Mouse (Mus musculus) mature B cell (primary cell): Measurements from ENCODE around the gene Casp7.
"Not testable (repeated sequence)": the region's sequence is repeated elsewhere in the genome, so short reads cannot be mapped to it uniquely, and the experiment has no call there.

Source experiments
- in situ Hi-C: fragments of 300-500 bp; cut with MboI; formaldehyde crosslinking; loops from 2 replicates; pipeline ENCODE4 v1.14.3; 2019

Gene Casp7

DNA sequence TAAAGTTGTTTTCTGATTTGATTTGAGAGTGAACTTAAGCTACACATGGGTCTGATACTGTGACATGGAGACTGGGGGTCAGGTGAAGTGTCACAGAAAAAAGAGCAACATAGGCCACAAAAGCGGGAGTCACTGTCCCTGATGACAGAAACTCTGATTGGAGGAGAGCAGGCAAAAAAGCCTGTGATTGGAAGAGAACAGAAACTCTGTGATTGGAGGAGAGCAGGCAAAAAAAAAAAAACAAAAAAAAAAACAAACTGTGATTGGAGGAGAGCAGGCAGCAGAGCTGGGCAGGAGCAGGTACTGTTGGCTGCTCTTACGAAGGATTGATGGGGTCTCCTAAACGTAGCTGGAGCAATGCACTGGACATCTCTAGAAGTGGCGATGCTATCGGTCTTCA, 11.4 kb upstream of the Casp7 start:
- in situ Hi-C loops, result no loop called here

- in situ Hi-C loops, result no loop called here
Measured at GRCm38 (mm10) chr19:56386095-56386494, 10.8 kb upstream of the Casp7 start.

GRCm38 (mm10) chr19:56387726-56388302, 9.1 kb upstream of the Casp7 start:
- in situ Hi-C loops, result no loop called here

DNA sequence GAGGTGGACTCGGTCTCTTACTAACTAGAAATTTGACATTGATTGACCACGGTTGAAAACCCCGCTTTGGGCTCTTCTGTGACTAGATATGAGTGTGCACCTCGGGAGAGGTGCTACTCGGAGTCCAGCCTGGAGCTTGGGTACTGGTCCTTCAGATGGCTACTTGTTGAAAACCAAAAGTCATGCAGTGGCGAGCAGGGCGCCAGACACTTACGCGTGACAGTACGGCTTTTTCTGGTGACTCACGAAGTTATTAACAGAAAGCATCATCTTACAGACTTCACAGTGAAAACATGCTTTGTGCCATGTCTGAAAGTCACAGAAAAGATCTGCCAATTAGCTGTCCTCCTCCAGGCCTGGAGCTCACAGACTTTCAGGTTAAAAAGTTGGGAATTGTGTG, 7.8 kb upstream of the Casp7 start:
- in situ Hi-C loops, result no loop called here

GRCm38 (mm10) chr19:56389879-56390278, 7.0 kb upstream of the Casp7 start, which contains the start of gene Nrap:
Gene Nrap, minus strand, starts transcription at chr19:56390037.
- in situ Hi-C loops, result no loop called here

DNA sequence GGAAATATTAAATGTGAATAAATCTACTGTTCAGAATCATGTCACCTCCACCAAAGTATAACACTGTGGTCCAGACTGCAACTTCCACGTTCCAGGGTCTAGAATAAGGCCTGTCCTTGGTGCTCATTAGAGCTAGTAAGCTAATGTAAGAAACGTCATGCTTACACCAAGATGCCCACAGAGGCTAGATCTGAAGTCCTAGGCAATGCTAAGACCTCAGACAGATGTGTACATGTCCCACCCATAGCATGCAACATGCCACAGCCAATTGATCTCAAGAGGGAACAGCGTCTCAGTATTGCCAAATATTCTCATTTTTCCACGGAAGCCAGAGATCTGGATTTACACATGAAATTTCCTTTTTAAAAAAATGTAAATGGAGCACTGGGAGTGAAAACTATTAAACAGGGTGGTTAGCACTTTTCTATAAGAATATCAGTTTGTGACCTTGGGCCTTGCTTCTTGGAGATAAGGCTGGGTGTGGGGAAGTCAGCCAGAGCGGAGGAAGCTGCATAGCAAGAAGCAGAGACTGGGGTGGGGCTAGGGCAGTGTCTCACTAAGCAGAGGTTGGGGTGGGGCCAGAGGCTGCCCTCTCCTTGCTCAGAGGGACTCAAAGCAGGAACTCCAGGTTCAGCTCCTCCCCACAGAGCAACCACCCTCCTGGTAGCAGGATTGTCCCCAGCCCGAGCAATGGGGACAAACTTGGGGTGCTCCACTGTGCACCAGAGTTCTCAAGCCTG, 5.5 kb upstream of the Casp7 start:
- in situ Hi-C loops, result no loop called here

DNA sequence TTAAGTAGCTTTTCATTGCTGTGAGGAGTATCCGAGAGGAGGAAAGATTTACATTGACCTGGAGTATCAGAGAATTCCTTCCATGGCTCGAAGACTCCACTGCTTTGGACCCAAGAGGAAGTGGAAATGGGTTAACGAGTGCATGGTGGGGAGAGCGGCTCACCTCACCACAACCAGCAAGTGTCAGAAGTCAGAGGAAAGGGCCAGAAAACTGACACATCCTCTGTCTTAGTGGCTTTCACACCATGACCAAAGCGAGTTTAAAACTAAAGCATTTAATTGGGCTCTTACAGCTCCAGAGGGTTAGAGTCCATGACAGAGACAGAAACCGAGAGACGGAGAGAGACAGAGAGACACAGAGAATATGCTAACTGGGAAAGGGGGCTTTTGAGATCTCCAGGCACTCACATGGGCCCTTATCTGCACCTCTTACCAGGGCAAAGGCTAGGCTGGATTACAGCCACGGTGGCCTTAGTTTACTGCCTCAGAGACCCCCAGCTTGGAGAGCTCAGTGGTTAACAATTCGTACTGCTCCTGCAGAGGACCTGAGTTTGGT, 3.5 kb upstream of the Casp7 start:
- in situ Hi-C loops, result no loop called here

DNA sequence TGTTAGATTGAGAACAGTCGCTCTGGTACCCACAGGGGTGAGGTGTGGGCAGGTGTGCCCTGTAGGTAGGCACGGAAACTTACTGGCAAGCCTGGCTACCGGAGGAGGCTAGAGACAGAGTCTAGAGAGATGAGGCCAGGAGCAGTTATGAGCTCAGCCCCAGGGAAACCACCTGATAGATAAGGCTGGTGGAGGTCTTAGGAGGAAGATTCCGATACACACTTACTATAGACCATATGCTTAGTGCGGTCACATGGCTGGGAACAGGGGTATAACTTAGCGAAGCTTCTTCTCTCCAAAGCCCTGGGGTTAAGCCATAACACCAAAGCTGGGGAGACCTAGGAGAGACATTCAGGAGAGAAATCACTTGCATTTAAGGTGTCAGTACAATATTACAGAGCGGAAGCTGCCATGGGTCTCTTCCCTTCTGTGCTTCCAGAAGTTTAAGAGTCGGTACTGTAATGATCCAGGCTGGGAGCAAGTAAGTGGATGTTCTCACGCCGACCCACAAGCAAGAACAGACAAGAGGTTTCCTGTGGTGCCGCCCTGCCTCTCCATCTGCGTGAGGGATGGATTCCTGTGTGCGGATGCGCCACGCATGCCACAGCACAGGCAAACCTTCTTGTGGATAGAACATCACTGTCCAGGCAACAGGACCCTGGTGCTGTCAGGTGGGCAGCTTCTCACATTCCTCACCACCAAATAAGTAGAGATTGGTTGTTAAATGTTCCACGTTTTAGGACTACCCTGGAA, 1.6 kb upstream of the Casp7 start:
- in situ Hi-C loops, result no loop called here

DNA sequence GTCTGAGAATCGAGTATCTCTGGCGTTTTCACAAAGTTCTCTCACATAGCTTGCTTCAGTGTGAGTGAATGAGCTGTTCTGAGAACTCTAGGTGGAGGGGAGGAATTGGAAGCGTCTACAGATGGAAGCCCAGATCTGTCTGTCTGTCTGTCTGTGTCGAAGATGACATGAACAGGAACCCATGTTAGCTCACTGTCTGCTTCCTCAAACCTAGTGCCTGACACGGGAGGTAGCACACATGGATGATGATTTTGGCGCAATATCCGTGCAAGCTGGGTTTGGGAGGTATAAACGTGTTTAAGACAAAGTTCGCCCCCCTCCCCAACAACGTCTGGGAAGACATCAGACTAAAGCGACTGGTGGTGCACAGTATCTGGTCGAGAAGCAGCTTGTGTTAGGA, 702 bp upstream of the Casp7 start:
- in situ Hi-C loops, result no loop called here

- in situ Hi-C loops, result no loop called here
Measured at GRCm38 (mm10) chr19:56397663-56398527, 966 bp downstream of the Casp7 start.

GRCm38 (mm10) chr19:56398528-56398795, 1.5 kb downstream of the Casp7 start:
- in situ Hi-C loops, result no loop called here

DNA sequence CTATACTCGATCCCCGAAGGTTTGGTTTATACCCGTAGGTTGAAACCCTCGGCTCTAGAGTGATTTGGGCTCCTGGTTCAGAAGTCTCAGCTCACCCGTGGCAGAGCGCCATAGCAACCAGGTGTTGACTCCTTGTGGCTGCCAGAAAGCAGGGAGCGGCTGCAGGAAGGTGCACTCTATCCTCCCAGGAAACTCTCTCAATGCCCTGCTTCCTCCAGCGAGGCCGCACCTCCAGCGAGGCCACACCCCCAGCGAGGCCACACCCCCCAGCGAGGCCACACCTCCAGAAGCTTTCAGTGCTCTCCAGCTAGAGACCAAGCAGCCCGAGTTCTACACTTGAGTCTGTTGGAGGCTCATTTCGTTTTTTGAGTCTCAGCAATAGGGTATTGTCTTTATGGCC, 3.3 kb downstream of the Casp7 start:
- in situ Hi-C loops, result no loop called here

DNA sequence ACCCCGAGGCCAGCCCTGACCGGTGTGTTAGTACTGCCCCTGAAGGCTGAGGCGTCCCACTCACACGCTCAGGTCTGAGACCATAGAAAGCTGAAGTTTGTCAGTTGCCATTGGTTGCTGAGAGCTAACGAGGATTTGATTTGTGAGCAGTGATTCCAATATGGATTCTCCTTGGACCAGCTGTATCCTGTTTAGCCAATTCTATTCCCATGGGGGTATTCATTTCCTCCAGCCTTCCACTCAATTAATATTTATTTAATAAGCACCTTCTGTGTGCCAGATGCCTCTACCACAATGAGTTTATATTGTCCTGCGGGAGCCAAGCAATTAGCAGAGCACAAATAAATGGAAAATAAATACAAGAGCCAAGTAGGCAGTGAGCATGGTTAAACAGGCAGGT, 4.9 kb downstream of the Casp7 start:
- in situ Hi-C loops, result no loop called here

DNA sequence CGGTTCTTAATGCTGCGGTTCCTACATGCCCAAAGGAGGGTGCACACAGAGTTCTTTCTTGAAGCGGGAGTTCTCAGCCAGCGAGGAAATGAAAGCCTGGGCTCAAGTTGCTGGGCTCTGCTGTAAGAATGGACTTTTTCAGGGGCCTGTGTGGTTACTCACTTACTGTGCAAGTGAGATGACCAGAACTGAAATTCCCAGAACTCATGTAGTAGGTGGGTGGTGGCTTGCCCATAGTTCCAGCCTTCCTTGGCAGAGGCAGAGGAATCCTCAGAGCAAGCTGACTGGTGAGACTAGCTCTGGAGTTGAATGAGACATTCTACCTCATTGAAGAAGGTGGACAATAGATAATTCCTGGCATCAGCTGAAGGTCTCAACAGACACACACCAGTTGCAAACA, 8.9 kb downstream of the Casp7 start:
- in situ Hi-C loops, result no loop called here

DNA sequence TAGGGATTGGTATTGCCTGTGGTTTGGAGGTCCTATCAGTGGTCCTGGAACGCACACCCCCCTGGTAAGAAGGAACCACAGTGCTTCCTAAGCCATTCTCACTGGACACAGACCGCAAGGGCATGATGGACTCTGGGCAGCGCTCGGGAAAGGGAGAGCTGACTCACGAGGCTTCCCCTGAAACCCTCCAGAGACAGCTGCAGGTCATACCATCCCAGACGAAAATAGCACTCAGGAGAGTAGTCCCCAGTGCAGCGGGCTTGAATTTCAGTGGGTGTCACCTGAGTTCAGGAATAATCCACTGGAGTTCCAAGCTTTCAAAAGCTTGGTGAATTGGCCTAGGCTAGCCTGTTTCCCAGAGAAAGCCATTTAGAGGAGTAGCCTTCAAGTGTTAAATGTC, 9.7 kb downstream of the Casp7 start:
- in situ Hi-C loops, result no loop called here

DNA sequence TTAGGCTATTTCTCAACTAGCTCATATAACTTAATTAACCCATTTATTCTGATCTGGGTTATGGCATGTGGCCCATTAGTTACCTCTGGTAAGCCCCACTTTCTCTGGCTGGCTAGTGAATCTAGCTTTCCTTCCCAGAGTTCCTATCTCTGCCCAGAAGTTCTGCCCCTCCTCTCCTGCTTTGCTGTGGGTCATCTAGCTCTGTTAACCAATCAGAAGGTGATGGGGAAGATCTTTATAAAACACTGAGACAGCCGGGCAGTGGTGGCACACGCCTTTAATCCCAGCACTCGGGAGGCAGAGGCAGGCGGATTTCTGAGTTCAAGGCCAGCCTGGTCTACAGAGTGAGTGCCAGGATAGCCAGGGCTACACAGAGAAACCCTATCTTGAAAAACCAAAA, 13.0 kb downstream of the Casp7 start:
- in situ Hi-C loops, result not testable (repeated sequence)

- in situ Hi-C loops, result no loop called here
Measured at GRCm38 (mm10) chr19:56418404-56418803, 21.5 kb downstream of the Casp7 start.

DNA sequence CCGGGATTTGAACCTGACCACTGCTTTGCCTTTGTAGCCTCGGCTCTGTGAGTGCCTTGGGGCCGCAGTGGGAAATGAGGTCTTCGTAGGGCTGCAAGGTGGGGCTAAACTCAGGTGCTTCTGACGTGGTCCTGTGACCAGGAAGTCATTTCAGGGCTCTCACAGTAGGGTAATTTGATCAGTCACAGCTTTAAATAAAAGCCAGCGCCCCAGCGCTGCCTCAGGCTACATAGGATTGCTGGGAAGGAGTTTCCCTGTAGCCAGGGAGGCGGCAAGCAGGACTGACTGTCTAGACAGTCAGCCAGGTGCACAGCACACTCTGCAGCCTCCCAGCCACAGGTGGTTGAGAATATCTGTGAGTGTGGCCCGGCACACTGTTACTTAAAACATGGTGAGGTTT, 22.5 kb downstream of the Casp7 start:
- in situ Hi-C loops, result no loop called here

GRCm38 (mm10) chr19:56420345-56420744, 23.4 kb downstream of the Casp7 start:
- in situ Hi-C loops, result no loop called here

GRCm38 (mm10) chr19:56422476-56423338, 25.8 kb downstream of the Casp7 start:
- in situ Hi-C loops, result no loop called here

DNA sequence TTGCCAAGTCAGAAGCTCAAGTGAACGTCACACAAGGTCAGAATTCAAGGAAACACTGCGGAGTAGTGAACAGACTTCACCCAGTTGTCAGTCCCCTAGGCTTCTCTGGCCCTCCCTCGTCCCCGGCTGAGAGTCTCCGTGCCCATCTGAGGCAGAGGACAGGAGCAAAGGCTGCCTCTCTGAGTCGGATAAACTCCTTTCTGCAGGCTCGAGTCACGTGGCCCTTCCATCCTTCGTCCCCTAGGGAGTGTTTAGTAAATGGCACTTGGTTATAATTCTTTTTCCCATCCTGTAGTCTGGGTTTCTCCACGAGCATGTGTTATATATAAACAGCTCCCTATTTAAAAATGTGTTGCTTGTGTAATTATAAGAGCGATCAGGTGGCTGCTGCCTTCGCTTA, 26.4 kb downstream of the Casp7 start:
- in situ Hi-C loops, result no loop called here
